Mouse (Mus musculus): ENCODE data around the gene Fcgbp. TPM values are rescaled to one million over a fixed set of nuclear protein-coding genes. Genes with fewer than 3 reads are reported as not detected.
"Not testable (repeated sequence)": the region's sequence is repeated elsewhere in the genome, so short reads cannot be mapped to it uniquely, and the experiment has no call there.

Fcgbp gene
- polyA plus RNA-seq, 1 experiment from 2014 or later: not detected

- no peak within 1 kb of the TSS for H3K4me2 ChIP-seq (ENCODE audit: low read depth, low read length)
- DNase-seq (no peak), ATAC-seq (no peak)
- WGBS (ENCODE audit: insufficient replicate concordance): 72% methylated on average over 5 of the region's 5 CpGs
- no peak for TF ChIP-seq EP300 (IDR thresholded peaks at IDR 0.05; ENCODE audit: low read depth)
- no peak for TF ChIP-seq CTCF (IDR thresholded peaks at IDR 0.05; ENCODE audit: low read depth)
- no peak within 1 kb of the TSS for H3K9ac ChIP-seq (replicated peaks)
- H3K4me3 ChIP-seq (ENCODE audit: low read depth, low read length): no peak within 1 kb of the TSS
- no peaks in the 10 kb centered on the region for H3K4me1 ChIP-seq (ENCODE audit: insufficient read depth)
- H3K36me3 ChIP-seq (replicated peaks; ENCODE audit: insufficient read depth, low read length): no peaks in the 10 kb centered on the region
- H3K9me3 ChIP-seq (ENCODE audit: low read length): no peaks in the 10 kb centered on the region
- no peaks in the 10 kb centered on the region for H3K27me3 ChIP-seq (ENCODE audit: insufficient read depth, low read length)
- H3K27ac ChIP-seq (ENCODE audit: low read depth): no peak within 1 kb of the TSS
Observed at GRCm38 (mm10) chr7:28129166-28129565, 58.1 kb downstream of the Fcgbp start, which contains the start of gene 9530053A07Rik. 9530053A07Rik (plus strand) TSS chr7:28129466.

DNA sequence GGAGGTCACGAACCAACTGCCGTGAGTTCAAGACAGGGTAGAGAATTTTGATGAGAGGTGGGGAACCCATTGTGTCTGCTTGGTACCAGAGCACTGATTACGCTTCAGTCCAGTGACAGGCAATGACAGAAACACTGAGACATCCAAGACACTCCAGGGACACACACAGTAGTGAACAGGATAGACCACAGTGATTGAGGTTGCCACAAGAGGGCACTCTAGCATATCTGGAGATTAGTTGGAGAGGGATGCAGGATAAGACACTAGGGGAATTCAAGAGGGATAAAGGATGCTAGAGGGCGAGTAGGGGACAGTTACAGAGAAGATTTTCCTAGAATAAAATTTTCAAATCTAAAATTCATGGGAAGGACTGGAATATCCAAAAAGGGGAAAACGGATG is 66.6 kb downstream of the Fcgbp start:
- TF ChIP-seq CTCF (IDR thresholded peaks at IDR 0.05; ENCODE audit: low read depth): peak; percentile 61
- no peak for TF ChIP-seq EP300 (IDR thresholded peaks at IDR 0.05; ENCODE audit: low read depth)
- WGBS (ENCODE audit: insufficient replicate concordance): 53% methylated on average over 5 of the region's 5 CpGs
- H3K4me3 ChIP-seq (ENCODE audit: low read depth, low read length): no peak overlapping the region
- H3K27ac ChIP-seq (ENCODE audit: low read depth): no peak overlapping the region
- no peaks in the 10 kb centered on the region for H3K27me3 ChIP-seq (ENCODE audit: insufficient read depth, low read length)
- H3K4me1 ChIP-seq (ENCODE audit: insufficient read depth): no peaks in the 10 kb centered on the region
- no peaks in the 10 kb centered on the region for H3K36me3 ChIP-seq (replicated peaks; ENCODE audit: insufficient read depth, low read length)
- DNase-seq: no peak
- H3K4me2 ChIP-seq (ENCODE audit: low read depth, low read length): no peak overlapping the region
- no peak overlapping the region for H3K9ac ChIP-seq (replicated peaks)
- H3K9me3 ChIP-seq (ENCODE audit: low read length): no peaks in the 10 kb centered on the region
- no peak for ATAC-seq

GRCm38 (mm10) chr7:28148263-28148662 is 77.2 kb downstream of the Fcgbp start:
- Histone ChIP-seq H3K36me3 (replicated peaks; ENCODE audit: insufficient read depth, low read length) (no peaks in the 10 kb centered on the region), H3K4me1 (ENCODE audit: insufficient read depth) (no peaks in the 10 kb centered on the region), H3K9ac (replicated peaks) (no peak overlapping the region), H3K27me3 (ENCODE audit: insufficient read depth, low read length) (no peaks in the 10 kb centered on the region), H3K27ac (ENCODE audit: low read depth) (no peak overlapping the region), H3K4me2 (ENCODE audit: low read depth, low read length) (no peak overlapping the region), H3K9me3 (ENCODE audit: low read length) (no peaks in the 10 kb centered on the region), H3K4me3 (ENCODE audit: low read depth, low read length) (no peak overlapping the region)
- ATAC-seq (no peak), DNase-seq (peak; percentile 79)
- 4% methylated on average over 3 of the region's 3 CpGs for WGBS (ENCODE audit: insufficient replicate concordance)
- TF ChIP-seq EP300 (IDR thresholded peaks at IDR 0.05; ENCODE audit: low read depth): no peak
- TF ChIP-seq CTCF (IDR thresholded peaks at IDR 0.05; ENCODE audit: low read depth): peak; percentile 89

- no peaks in the 10 kb centered on the region for H3K4me1 ChIP-seq (ENCODE audit: insufficient read depth)
- no peaks in the 10 kb centered on the region for H3K36me3 ChIP-seq (replicated peaks; ENCODE audit: insufficient read depth, low read length)
- no peaks in the 10 kb centered on the region for H3K27me3 ChIP-seq (ENCODE audit: insufficient read depth, low read length)
- no peak overlapping the region for H3K4me2 ChIP-seq (ENCODE audit: low read depth, low read length)
- H3K4me3 ChIP-seq (ENCODE audit: low read depth, low read length): no peak overlapping the region
- H3K9ac ChIP-seq (replicated peaks): no peak overlapping the region
- 71% methylated on average over 1 of the region's 1 CpGs for WGBS (ENCODE audit: insufficient replicate concordance)
- no peak for TF ChIP-seq CTCF (IDR thresholded peaks at IDR 0.05; ENCODE audit: low read depth)
- TF ChIP-seq EP300 (IDR thresholded peaks at IDR 0.05; ENCODE audit: low read depth): no peak
- ATAC-seq: no peak
- no peak overlapping the region for H3K27ac ChIP-seq (ENCODE audit: low read depth)
- DNase-seq: no peak
- H3K9me3 ChIP-seq (ENCODE audit: low read length): no peaks in the 10 kb centered on the region
Observed at GRCm38 (mm10) chr7:28149841-28150240, 78.8 kb downstream of the Fcgbp start.

GRCm38 (mm10) chr7:28151584-28152221 is 80.7 kb downstream of the Fcgbp start:
- no peak overlapping the region for H3K4me3 ChIP-seq (ENCODE audit: low read depth, low read length)
- no peak for ATAC-seq
- 10% methylated on average over 13 of the region's 13 CpGs for WGBS (ENCODE audit: insufficient replicate concordance)

GRCm38 (mm10) chr7:28153595-28153994 is 82.6 kb downstream of the Fcgbp start:
- not testable (repeated sequence) for DNase-seq; H3K27me3 ChIP-seq (ENCODE audit: insufficient read depth, low read length); H3K4me3 ChIP-seq (ENCODE audit: low read depth, low read length); H3K36me3 ChIP-seq (replicated peaks; ENCODE audit: insufficient read depth, low read length); ATAC-seq; H3K9ac ChIP-seq (replicated peaks); H3K9me3 ChIP-seq (ENCODE audit: low read length); H3K4me1 ChIP-seq (ENCODE audit: insufficient read depth); H3K27ac ChIP-seq (ENCODE audit: low read depth); H3K4me2 ChIP-seq (ENCODE audit: low read depth, low read length)
- WGBS (ENCODE audit: insufficient replicate concordance): 54% methylated on average over 5 of the region's 5 CpGs

More at GRCm38 (mm10) chr7:28151584-28152221, 80.7 kb downstream of the Fcgbp start:
- Histone ChIP-seq H3K9me3 (ENCODE audit: low read length) (no peaks in the 10 kb centered on the region), H3K4me2 (ENCODE audit: low read depth, low read length) (0 out of 2 replicates have a peak overlapping the region, but pooled peaks have one; percentile 22), H3K27me3 (ENCODE audit: insufficient read depth, low read length) (no peaks in the 10 kb centered on the region), H3K36me3 (replicated peaks; ENCODE audit: insufficient read depth, low read length) (no peaks in the 10 kb centered on the region), H3K4me1 (ENCODE audit: insufficient read depth) (no peaks in the 10 kb centered on the region), H3K27ac (ENCODE audit: low read depth) (no peak overlapping the region), H3K9ac (replicated peaks) (no peak overlapping the region)
- peak; percentile 68 for DNase-seq
- TF ChIP-seq EP300 (IDR thresholded peaks at IDR 0.05; ENCODE audit: low read depth) (no peak), CTCF (IDR thresholded peaks at IDR 0.05; ENCODE audit: low read depth) (peak; percentile 75)

Data from liver, postnatal 0 days (tissue).